Mouse (Mus musculus) ES-Bruce4 (cell line): ENCODE data around the gene Phc3.

Experiments used
- CTCF ChIP-seq: IDR thresholded peaks from one replicate; pipeline ENCODE4 v1.8.1; 2011; ENCODE audit warnings: low read depth, low read length
- EP300 ChIP-seq: IDR thresholded peaks from 2 replicates; pipeline ENCODE4 v1.6.1; 2011; ENCODE audit warnings: low read depth, low read length; ENCODE audit not compliant: insufficient read depth
- POLR2A ChIP-seq: IDR thresholded peaks from one replicate; pipeline ENCODE4 v1.8.1; 2011; ENCODE audit warnings: low read length; ENCODE audit not compliant: insufficient read depth

- TF ChIP-seq CTCF = no peak
- no peak for TF ChIP-seq POLR2A
- no peak for TF ChIP-seq EP300
These were observed 72.5 kb downstream of the Phc3 start for GRCm38 (mm10) chr3:30896721-30897120.
